Mouse (Mus musculus): ENCODE measurements around the gene Spesp1.
A peak's percentile ranks its signal among the peaks of the same experiment; 100 is the strongest.

The Spesp1 gene

DNA sequence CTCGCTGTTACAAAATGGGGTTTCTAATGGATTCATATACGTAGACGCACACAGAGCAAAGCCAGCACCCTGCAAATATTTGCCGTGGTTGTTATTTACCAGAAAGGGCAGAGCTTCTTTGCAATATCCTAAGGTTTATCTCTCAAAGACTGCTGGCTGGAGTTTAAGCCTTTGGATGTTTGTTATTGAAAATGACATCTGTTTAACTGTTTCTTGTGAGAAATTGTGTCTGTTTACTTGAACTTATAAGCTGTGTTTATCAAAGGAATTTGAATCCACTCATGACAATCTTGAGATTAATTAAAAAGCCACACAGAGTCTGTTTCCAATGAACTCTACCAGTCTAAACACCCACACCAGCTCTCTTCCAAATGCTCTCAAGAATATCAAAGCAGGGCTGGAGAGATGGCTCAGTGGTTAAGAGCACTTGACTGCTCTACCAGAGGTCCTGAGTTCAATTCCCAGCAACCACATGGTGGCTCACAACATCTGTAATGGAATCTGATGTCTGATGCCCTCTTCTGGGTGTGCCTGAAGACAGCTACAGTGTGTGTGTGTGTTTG lies 35.5 kb downstream of the Spesp1 start:
- no peak for DNase-seq (ENCODE audit: extremely low spot score, low read depth, low spot score)

DNA sequence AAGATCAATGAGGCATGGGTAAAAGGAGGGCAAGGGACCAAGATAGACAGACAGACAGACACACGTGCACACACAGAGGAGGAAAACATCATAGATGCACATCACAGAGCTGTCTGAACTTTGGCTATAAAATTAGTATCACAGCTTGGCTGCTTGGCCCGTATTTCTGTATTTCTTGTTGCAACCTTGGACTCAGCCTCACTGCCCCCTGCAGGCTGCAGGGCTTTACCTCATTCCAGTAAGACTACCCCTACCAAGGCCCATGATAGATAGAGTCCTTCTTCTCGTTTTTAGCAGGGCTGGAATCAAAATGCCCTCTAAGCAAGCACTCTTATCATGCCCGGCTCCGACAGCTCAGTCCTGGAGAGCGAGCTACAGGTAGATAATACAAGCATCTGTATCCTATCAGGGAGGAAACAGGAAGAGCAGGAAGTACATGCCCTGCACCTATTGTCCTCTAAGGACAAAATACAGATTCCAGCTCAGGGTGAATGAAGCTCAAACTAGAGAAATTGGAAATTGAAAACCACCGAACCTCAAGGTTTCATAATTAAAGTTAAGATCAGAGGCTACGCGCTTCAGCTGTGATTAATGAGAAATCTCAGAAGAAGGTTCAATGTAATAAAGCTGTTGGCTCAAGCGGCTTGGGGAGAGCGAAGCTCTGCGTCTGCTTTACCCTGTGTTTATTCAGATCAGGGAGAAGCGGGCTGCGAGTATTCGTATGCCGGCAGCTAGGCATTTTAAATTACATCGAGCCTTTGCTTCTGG lies 36.2 kb downstream of the Spesp1 start:
- DNase-seq (ENCODE audit: extremely low spot score, low read depth, low spot score) = no peak

DNA sequence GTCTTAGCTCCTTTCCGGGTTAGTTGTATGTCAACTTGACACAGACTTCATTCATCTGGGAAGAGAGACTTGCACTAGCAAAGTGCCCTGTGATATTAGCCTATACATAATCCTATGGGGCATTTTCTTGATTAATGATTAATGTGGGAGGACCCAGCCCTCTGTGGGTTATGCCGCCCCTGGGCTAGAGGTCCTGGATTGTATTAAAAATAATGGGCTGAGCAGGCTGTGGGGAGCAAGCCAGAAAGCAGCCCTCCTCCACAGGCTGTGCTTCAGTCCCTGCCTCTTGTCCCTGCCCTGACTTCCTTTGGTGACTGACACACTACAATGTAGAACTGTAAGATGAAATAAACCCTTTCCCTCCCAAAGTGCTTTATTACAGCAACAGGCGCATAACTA lies 37.4 kb downstream of the Spesp1 start:
- DNase-seq (ENCODE audit: extremely low spot score, low read depth, low spot score) = no peak

DNA sequence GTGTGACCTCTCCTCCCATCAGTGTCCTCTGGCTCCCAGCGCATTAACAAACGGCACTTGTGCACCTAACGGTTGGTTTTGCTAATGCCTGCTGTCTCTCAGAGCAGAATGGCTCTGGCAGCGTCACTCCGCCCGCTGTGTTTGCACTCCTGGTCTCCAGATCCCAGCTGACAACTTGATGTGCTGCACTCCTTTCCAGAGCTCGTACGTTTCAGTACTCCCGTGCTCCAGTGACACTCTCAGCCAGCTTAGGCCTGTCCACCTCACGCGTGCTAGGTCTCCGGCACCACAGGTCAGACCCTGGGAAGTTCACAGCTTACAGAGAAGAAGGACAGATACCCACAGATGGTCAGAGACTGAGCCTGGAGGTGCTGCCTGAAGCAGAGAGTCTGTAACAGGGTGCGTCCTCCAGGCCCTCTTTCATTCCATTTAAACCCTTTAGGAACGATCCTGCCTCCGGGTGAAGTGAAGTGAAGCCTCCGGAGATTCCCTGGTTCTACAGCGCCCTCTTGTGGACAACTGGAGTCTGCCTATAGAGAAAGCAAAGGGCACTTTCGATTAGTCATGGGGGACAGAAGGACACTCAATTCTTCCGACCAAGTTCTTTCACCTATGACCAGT lies 37.9 kb downstream of the Spesp1 start:
- DNase-seq (ENCODE audit: extremely low spot score, low read depth, low spot score) = peak; percentile 87

DNA sequence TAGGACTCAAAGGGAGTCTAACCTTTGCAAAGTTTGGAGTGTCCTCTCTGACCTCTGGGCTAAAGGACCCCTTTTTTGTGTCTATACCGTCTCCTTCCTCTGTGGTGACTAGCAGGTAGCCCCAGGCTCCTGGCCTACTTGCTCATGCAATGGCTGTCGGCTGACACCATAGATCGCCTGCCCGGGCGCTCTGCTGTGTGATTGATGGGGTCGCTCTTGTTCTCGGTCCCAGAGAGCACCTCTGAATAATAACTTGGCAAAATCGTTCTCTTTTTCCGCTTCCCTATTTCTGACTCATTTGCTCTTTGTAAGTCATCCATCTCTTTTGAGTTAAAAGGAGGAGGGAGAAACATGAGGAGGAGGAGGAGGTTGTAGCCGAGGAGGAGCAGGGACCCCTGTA lies 42.0 kb downstream of the Spesp1 start:
- DNase-seq (ENCODE audit: extremely low spot score, low read depth, low spot score) = no peak

DNA sequence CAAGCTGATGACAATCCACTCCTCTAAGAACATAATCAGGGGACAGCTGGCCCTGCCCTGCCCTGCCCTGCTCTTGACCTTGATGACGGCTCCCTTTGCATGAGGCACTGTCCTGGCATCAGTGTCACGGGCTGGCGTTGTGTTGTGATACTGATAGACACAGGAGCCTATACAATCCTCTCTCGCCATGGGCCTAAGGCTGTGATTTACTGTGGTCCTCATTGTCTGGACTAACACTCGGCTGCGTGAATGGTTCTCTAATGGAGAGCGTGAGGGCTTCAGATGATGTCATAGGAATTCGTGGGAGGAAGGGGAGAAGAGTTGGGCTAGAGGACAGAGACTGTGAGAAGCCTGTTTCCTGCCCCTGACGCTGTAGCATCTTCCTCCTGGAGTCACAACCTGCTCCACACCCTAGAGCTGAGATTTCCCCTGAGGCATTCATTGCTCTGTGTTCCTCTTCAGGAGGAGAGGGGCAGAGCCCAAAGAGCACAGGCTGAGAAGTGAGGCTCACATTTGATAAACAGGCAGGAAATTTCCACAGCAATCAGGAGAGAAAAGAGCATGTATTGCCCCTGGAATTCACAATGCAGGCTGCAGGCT lies 44.5 kb downstream of the Spesp1 start:
- DNase-seq (ENCODE audit: extremely low spot score, low read depth, low spot score) = no peak

DNA sequence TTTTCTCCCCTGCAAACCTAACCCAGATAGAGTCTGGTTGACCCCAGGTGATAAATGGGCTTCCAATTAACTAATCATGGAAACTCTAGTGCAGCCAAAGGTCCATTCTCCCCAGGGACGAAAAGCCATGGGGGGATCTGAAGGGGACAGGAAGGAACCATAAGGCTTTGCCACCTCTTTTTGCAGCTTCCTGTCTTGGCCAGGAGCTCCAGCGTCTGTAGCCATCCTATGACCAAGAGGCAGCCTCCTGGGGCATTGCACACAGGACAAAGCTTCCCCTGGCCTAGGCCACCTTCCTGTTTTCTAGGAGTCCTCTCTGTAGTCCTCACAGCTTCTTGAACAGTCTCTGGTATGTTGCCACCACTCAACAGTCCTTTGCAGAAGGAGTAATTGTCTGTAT lies 46.5 kb downstream of the Spesp1 start:
- no peak for DNase-seq (ENCODE audit: extremely low spot score, low read depth, low spot score)

DNA sequence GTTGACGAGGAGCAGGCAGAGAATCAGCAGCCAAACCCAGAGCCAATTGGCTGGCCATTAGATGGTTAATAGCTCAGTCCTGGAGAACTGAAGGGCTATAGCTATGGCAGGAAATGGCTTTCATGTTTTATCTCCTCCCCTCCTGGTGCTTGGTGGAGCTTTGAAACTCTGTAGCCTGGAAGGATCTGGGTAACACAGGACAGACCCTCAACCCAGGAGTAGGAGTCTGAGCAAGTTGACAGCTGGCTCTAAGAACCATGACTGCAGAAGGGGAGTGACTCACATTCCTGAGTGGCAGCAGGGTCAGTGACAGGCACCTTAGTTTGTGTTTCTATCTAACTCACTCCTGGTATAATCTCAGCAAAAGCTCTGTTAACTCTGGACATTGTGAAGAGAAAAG lies 49.4 kb downstream of the Spesp1 start:
- no peak for DNase-seq (ENCODE audit: extremely low spot score, low read depth, low spot score)

DNA sequence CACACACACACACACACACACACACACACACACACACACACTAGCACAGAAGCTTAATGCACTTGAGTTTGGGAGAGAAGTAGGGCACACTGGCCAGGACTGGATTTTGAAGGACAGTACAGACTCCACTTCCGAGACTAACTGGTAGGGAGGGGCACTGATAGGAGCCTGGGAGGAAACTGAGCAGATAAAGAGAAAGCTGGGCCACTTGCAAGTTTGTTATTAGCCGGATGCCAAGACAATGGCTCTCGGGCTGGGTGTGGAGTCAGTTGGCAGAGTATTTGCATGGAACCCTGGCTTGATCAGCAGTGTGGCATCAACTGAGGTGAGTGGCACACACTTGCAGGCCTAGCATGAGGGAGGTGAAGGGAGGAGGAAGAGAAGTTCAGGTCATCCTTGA lies 51.0 kb downstream of the Spesp1 start:
- no peak for DNase-seq (ENCODE audit: extremely low spot score, low read depth, low spot score)

DNA sequence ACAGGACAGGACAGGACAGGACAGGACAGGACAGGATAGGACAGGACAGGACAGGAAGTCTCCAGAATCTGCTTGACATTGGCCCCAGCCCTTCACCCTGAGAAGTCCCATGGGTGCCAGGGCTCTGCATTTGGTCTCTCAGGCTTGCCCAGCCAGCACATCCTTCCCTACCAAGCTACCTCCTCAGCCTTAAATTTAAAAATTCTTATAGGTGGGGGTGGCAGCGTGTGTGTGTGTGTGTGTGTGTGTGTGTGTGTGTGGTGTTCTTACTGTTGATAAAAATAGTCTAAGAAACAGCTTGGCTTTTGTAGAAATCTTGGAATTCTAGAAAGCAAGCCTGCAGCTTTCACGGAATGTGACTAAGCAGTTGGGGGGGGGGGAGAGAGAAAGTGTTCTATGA lies 52.0 kb downstream of the Spesp1 start:
- no peak for DNase-seq (ENCODE audit: extremely low spot score, low read depth, low spot score)

DNA sequence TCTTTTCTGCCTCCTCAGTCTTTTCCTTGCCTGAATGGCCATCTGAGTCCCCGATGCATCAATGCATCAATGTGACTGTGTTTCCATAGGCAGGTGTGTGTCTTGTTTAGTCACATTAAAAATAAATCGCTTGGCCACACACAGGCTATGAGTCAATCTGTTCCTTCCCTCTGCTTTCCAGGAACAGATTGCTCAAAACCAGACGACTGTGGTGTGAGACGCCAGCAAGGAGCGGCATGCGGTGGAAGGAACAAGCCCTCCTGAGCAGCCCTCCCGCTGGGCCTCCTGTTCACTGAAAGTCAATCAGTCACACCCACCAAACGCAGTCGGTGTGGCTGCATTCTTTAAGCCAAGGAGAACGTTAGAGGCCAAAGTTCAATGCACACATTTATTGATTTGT lies 59.5 kb downstream of the Spesp1 start:
- no peak for DNase-seq (ENCODE audit: extremely low spot score, low read depth, low spot score)

DNA sequence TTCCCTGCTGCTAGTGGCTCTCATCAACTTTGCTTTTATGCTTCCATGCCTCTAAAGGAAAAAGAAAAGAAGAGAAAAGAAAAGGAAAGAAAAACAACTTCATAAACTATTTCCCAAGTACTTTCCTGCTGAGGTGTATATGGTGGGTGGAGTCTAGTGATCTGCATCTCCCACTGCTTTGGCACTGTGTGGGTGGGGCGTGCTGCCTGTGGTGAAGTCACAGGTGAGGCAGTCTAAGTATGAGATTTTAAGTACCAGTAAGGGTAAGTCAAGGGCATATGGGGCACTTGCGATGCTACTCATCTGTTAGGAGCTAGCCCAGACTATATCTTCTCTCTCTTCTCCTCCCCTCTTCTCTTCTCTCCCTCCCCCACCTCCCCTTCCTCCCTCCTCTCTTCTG lies 60.0 kb downstream of the Spesp1 start:
- DNase-seq (ENCODE audit: extremely low spot score, low read depth, low spot score) = no peak

Data from hindlimb bud, embryonic 11.5 days (tissue).